Mouse (Mus musculus) limb, embryonic 15.5 days (tissue): Measurements from ENCODE around the gene Habp4. TPM values are rescaled to one million over a fixed set of nuclear protein-coding genes. Genes with fewer than 3 reads are reported as not detected.

ENCODE experiments used
- ATAC-seq: fragments of 200-750 bp; cut with Nextera tagmentation; 2 replicates; pipeline ENCODE4 v1.8.0; 2017; ENCODE audit warnings: low read depth, moderate TSS enrichment; ENCODE audit not compliant: insufficient number of reproducible peaks, low FRiP score, low TSS enrichment
- H3K27ac ChIP-seq: fragments of 300-500 bp; sonication (generic); 2 replicates; pipeline ENCODE4 v1.5.1; 2015; ENCODE audit warnings: moderate library complexity, mild to moderate bottlenecking, inconsistent platforms
- H3K27me3 ChIP-seq: fragments of 300-500 bp; sonication (generic); 2 replicates; pipeline ENCODE4 v1.6.1; 2015; ENCODE audit warnings: inconsistent platforms
- H3K36me3 ChIP-seq: fragments of 300-500 bp; sonication (generic); 2 replicates; pipeline ENCODE4 v1.6.1; 2015; ENCODE audit warnings: inconsistent platforms
- H3K4me1 ChIP-seq: fragments of 300-500 bp; sonication (generic); 2 replicates; pipeline ENCODE4 v1.6.1; 2015; ENCODE audit warnings: inconsistent platforms
- H3K4me2 ChIP-seq: fragments of 300-500 bp; sonication (generic); 2 replicates; pipeline ENCODE4 v1.6.1; 2015; ENCODE audit warnings: mild to moderate bottlenecking, inconsistent platforms
- H3K4me3 ChIP-seq: fragments of 300-500 bp; sonication (generic); 2 replicates; pipeline ENCODE4 v1.5.1; 2015; ENCODE audit warnings: mild to moderate bottlenecking, inconsistent platforms
- H3K9ac ChIP-seq: fragments of 300-500 bp; sonication (generic); 2 replicates; pipeline ENCODE4 v1.6.1; 2015; ENCODE audit warnings: inconsistent platforms
- H3K9me3 ChIP-seq: fragments of 300-500 bp; sonication (generic); 2 replicates; pipeline ENCODE4 v1.6.1; 2016; ENCODE audit warnings: inconsistent platforms
- WGBS: fragments of 180-500 bp; shearing (Covaris S2); methylation state at CpG from one replicate; pipeline ENCODE4 v1.1.7; 2015; 5-methylcytosine and 5-hydroxymethylcytosine counted together
- polyA plus RNA-seq: library from polyadenylated mRNA; unstranded; fragments of >200 nt; fragmentation: Nextera tagmentation; extraction: Ambion mirVana; gene quantifications from 2 replicates; pipeline ENCODE4 v1.2.1, GENCODE M21; 2015

Gene Habp4
- polyA plus RNA-seq, 1 experiment from 2014 or later = 21.5 TPM

DNA sequence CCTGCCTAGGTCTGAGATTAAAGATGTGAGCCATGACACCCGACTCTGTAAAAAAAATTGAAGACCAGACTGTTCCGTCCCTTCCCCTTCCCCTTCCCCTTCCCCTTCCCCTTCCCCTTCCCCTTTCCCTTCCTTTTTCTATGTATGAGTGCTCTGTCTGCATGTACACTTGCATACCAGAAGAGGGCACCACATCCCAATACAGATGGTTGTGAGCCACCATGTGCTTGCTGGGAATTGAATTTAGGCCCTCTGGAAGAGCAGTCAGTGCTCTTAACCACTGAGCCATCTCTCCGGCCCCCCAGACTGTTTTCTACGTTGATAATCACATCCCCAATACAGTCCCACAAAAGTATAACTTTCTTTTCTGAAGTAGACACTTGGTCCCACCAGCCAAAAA is 18.7 kb downstream of the Habp4 start:
- Histone ChIP-seq H3K4me1 (no peaks in the 10 kb centered on the region), H3K27ac (no peak overlapping the region), H3K27me3 (no peaks in the 10 kb centered on the region), H3K36me3 (peaks cover 62% of the 10 kb centered on the region), H3K9me3 (no peaks in the 10 kb centered on the region), H3K4me3 (no peak overlapping the region), H3K9ac (no peak overlapping the region), H3K4me2 (no peak overlapping the region)
- 85% methylated on average over 4 of the region's 4 CpGs for WGBS
- ATAC-seq = no peak

DNA sequence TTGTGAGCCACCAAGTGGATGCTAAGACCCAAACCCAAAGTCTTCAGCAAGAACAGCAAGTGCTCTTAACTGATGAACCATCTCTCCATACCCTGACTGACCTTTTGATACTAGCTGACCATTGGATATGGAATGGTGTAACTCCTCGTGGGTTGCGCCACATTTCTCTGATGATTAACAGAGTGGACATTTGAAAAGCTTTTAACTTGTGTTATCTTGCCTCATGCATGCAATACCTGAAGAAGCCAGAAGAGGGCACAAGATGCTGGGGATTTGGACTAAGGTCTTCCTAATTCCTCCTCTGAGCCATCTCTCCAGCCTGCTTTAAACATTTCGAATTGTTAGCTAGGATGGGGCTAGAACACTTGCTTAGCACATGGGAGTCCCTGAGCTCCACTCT is 19.3 kb downstream of the Habp4 start:
- peaks cover 64% of the 10 kb centered on the region for H3K36me3 ChIP-seq

DNA sequence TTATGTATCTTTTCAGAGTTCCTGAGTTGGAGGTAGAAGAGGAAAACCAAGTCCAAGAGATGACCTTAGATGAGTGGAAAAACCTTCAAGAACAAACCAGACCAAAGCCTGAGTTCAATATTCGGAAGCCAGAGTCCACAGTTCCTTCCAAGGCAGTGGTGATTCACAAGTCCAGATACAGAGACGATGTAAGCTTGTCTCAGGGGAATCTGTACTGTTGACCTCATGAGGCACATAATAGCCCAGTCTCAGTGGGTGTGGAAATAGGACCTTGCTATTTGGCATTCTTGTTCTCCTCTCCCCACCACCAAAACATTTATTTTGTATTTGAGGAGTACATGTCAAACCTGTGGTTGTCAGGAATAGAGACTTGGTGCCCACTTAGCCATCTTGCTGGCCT is 20.5 kb downstream of the Habp4 start:
- ATAC-seq = no peak

More for the DNA sequence above, 19.3 kb downstream of the Habp4 start:
- Histone ChIP-seq H3K9me3 (no peaks in the 10 kb centered on the region), H3K4me3 (no peak overlapping the region), H3K27me3 (no peaks in the 10 kb centered on the region), H3K4me2 (no peak overlapping the region), H3K27ac (no peak overlapping the region), H3K4me1 (no peaks in the 10 kb centered on the region), H3K9ac (no peak overlapping the region)
- ATAC-seq = no peak
- WGBS = 92% methylated on average over 3 of the region's 3 CpGs

DNA sequence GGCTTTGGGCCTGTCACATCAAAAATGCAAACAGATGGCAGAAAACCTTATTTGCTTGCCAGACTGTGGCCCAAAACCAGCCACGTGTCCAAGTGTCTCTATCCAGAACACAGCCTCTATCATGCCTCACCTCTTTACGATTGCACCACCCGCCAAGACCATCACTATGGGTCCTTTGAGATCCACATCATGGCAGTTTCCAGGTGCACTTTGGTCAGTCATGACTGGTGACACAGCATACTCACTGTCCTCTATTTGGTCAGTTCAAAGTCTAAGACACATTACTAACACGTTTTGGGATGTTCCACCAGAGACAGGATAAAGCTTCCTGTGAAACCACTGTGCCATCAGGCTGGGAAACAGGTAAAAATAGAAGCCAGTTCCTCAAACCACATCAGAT is 22.0 kb downstream of the Habp4 start:
- Histone ChIP-seq H3K27ac (no peak overlapping the region), H3K9ac (no peak overlapping the region), H3K36me3 (peaks cover 42% of the 10 kb centered on the region), H3K4me2 (no peak overlapping the region), H3K4me1 (no peaks in the 10 kb centered on the region), H3K4me3 (no peak overlapping the region), H3K9me3 (no peaks in the 10 kb centered on the region), H3K27me3 (no peaks in the 10 kb centered on the region)
- ATAC-seq = no peak
- 78% methylated on average over 4 of the region's 4 CpGs for WGBS

More for the DNA sequence above, 20.5 kb downstream of the Habp4 start:
- Histone ChIP-seq H3K4me2 (no peak overlapping the region), H3K36me3 (peaks cover 56% of the 10 kb centered on the region), H3K27ac (no peak overlapping the region), H3K9ac (no peak overlapping the region), H3K4me1 (no peaks in the 10 kb centered on the region), H3K4me3 (no peak overlapping the region), H3K9me3 (no peaks in the 10 kb centered on the region), H3K27me3 (no peaks in the 10 kb centered on the region)
- 79% methylated on average over 2 of the region's 2 CpGs for WGBS

DNA sequence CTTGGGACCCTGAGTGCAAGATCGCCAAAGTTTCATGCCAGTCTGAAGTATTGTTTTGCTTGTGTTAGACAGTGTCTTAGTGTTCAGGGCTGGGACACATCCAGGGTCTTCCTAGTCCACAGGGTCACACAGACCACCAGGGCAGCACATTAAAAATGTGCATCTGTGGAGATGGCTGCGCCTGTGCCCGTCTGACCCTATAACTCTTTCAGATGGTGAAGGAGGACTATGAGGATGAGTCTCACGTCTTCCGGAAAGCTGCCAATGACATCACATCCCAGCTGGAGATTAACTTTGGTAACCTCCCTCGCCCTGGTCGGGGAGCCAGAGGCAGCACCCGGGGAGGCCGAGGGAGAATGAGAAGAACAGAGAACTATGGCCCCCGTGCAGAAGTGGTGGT is 22.7 kb downstream of the Habp4 start:
- WGBS = 79% methylated on average over 10 of the region's 10 CpGs
- ATAC-seq = no peak
- Histone ChIP-seq H3K4me3 (no peak overlapping the region), H3K9ac (no peak overlapping the region), H3K9me3 (no peaks in the 10 kb centered on the region), H3K27ac (no peak overlapping the region), H3K36me3 (peaks cover 42% of the 10 kb centered on the region), H3K4me1 (no peaks in the 10 kb centered on the region), H3K4me2 (no peak overlapping the region), H3K27me3 (no peaks in the 10 kb centered on the region)

DNA sequence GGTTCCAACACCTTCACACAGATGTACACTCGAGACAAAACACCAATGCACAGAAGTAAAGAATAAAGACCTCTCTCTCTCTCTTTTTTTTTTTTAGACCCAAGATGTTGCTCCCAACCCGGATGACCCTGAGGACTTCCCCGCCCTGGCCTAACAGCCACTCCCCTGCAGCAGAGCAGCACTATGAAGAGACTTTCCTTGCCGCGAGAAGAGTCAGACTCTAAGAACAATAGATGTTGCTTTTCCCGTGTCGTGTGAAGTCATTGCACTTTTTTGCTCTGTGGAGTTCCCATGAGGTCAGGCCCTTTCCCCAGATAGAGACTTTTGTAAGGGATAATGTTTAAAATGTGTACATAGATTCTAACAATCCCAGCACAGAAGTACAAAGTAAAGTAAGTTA is 23.6 kb downstream of the Habp4 start:
- Histone ChIP-seq H3K9me3 (no peaks in the 10 kb centered on the region), H3K4me3 (no peak overlapping the region), H3K4me2 (no peak overlapping the region), H3K36me3 (peaks cover 38% of the 10 kb centered on the region), H3K27me3 (no peaks in the 10 kb centered on the region), H3K9ac (no peak overlapping the region), H3K4me1 (no peaks in the 10 kb centered on the region), H3K27ac (no peak overlapping the region)
- WGBS = 87% methylated on average over 7 of the region's 7 CpGs
- ATAC-seq = no peak

DNA sequence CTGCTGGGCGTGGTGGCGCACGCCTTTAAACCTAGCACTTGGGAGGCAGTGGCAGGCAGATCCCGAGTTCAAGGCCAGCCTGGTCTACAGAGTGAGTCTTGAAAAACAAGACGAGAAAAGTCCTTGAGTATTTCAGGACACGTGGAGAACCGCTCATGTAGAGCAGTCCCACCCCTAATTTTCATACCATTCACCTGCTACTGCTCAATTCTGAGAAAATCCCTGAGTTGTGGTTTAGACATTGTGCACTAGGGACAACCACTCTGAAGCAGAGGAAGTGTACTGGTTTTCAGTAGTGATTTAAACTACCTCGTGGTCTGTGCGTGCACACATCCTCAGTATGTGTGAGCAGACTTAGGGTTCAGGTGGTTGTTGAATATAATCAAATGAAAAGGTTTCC is 24.0 kb downstream of the Habp4 start:
- Histone ChIP-seq H3K27me3 (no peaks in the 10 kb centered on the region), H3K4me1 (no peaks in the 10 kb centered on the region), H3K9me3 (no peaks in the 10 kb centered on the region), H3K4me3 (no peak overlapping the region), H3K36me3 (peaks cover 38% of the 10 kb centered on the region), H3K9ac (no peak overlapping the region), H3K4me2 (no peak overlapping the region), H3K27ac (no peak overlapping the region)
- 91% methylated on average over 9 of the region's 9 CpGs for WGBS
- ATAC-seq = no peak

DNA sequence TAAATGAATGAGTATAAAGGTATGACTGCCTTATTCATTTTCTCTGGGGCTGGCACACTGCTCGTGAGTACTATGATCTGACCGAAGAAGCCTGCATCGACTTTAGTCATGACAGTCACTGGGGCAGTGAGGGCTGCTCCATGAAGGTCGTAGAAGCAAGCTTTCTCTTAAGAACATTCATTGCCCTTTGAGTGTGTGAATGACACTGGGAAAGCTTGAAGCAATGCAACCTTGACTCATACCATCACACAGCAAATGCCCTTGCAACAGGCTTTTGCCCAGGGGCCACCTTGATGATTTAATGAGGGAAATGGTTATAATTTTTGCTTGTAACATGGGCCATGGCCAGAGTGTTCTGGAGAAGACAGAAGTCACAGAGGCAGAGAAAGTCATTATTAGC is 24.9 kb downstream of the Habp4 start:
- H3K27me3 ChIP-seq = no peaks in the 10 kb centered on the region
- H3K27ac ChIP-seq = no peak overlapping the region
- no peak overlapping the region for H3K4me2 ChIP-seq
- no peaks in the 10 kb centered on the region for H3K4me1 ChIP-seq
- WGBS = 88% methylated on average over 4 of the region's 4 CpGs
- no peak overlapping the region for H3K9ac ChIP-seq
- no peaks in the 10 kb centered on the region for H3K9me3 ChIP-seq
- H3K4me3 ChIP-seq = no peak overlapping the region
- no peak for ATAC-seq
- peaks cover 38% of the 10 kb centered on the region for H3K36me3 ChIP-seq

DNA sequence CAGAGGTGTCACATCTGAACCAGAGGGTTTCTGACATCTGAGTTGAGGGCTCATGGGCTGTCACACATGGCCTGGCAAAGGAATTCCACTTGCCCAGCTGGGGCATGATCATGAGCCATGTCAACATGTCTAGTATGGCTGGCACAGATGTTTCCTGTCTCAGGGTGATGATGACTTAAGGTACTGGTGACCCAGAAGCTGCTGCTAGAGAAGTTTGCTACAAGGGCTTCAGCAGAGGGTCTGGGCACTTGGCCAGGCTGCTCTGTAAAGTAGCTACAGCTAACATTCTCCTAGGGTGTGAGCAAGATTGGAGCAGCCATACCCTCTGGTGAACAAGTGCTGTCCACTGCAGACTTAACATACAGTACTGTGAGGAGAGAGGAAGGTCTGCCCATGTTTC is 25.4 kb downstream of the Habp4 start:
- no peaks in the 10 kb centered on the region for H3K4me1 ChIP-seq
- no peaks in the 10 kb centered on the region for H3K27me3 ChIP-seq
- peaks cover 35% of the 10 kb centered on the region for H3K36me3 ChIP-seq
- H3K4me2 ChIP-seq = no peak overlapping the region
- H3K4me3 ChIP-seq = no peak overlapping the region
- no peaks in the 10 kb centered on the region for H3K9me3 ChIP-seq
- ATAC-seq = no peak
- H3K27ac ChIP-seq = no peak overlapping the region
- H3K9ac ChIP-seq = no peak overlapping the region

DNA sequence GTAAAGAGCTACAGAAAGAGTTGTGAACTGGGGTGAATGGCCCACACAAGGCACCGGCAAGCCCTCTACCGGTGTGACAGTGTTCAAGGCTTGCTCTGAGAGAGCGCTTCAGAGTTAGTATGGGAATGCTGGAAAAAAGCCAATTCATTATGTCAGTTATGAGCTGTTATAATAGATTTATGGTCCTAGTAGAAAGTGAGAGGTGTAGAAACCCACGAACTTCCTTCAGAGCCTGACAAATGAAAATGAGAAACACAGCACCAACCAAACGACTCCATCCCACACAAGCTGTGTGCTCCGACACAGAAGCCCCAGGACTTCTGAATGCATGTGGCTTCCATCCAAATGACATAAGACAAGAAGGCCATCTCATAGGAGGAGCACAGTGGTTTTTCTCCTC is 36.3 kb downstream of the Habp4 start:
- ATAC-seq = no peak
- Histone ChIP-seq H3K27me3 (no peaks in the 10 kb centered on the region), H3K9me3 (no peaks in the 10 kb centered on the region), H3K4me3 (no peak overlapping the region), H3K27ac (no peak overlapping the region), H3K9ac (no peak overlapping the region), H3K36me3 (peaks cover 10% of the 10 kb centered on the region; the same call in 1 of the 2 replicates), H3K4me1 (no peaks in the 10 kb centered on the region), H3K4me2 (no peak overlapping the region)
- WGBS = 48% methylated on average over 6 of the region's 6 CpGs

DNA sequence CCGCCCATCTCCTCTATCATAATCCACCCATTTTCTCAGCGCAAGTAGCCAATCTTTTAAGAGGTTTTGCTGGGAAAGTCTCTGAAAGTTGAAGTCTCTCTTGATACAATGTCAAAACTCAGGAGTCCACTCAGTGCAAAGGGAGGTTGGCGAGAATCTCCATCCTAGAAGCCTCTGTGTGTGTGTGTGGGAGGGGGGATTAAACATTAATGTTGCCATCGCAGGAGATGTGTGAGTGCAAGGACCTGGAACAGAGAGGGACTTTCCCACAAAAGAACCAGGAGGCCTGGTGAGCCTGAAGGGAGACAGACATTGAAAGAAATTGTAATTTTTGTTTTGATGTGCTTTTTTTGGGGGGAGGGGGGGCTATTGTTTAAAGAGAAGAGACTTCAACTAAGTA is 36.7 kb downstream of the Habp4 start:
- H3K4me1 ChIP-seq = no peaks in the 10 kb centered on the region
- H3K27ac ChIP-seq = no peak overlapping the region
- ATAC-seq = no peak
- H3K36me3 ChIP-seq = peaks cover 10% of the 10 kb centered on the region; the same call in 1 of the 2 replicates
- 88% methylated on average over 4 of the region's 4 CpGs for WGBS
- no peak overlapping the region for H3K4me3 ChIP-seq
- no peak overlapping the region for H3K9ac ChIP-seq
- H3K4me2 ChIP-seq = no peak overlapping the region
- H3K9me3 ChIP-seq = no peaks in the 10 kb centered on the region
- no peaks in the 10 kb centered on the region for H3K27me3 ChIP-seq

DNA sequence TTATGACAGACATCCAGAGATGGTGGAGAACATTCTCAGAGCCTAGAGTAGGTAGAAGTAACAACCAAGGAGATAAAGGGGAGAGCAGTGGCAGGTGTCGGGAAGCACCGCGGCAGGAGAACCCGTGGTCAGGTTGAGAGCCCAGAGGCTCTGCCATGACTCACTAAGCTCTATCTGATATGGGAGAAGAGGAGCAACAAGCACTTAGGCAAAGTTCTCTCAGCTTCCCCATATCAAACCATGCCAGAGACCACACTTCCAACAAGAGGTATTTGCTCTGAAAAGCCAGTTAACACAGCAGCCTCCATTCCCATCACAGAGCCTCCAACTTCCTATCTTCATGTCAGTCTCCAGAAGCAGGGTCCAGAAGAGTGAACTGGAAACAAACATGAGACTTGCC is 39.3 kb downstream of the Habp4 start:
- H3K9me3 ChIP-seq = no peaks in the 10 kb centered on the region
- H3K36me3 ChIP-seq = peaks cover 12% of the 10 kb centered on the region; the same call in 1 of the 2 replicates
- 0 out of 2 replicates have a peak, but pooled peaks cover 2% of the 10 kb centered on the region for H3K4me1 ChIP-seq
- no peak overlapping the region for H3K27ac ChIP-seq
- H3K9ac ChIP-seq = no peak overlapping the region
- no peak for ATAC-seq
- 91% methylated on average over 4 of the region's 4 CpGs for WGBS
- no peak overlapping the region for H3K4me2 ChIP-seq
- no peaks in the 10 kb centered on the region for H3K27me3 ChIP-seq
- no peak overlapping the region for H3K4me3 ChIP-seq

DNA sequence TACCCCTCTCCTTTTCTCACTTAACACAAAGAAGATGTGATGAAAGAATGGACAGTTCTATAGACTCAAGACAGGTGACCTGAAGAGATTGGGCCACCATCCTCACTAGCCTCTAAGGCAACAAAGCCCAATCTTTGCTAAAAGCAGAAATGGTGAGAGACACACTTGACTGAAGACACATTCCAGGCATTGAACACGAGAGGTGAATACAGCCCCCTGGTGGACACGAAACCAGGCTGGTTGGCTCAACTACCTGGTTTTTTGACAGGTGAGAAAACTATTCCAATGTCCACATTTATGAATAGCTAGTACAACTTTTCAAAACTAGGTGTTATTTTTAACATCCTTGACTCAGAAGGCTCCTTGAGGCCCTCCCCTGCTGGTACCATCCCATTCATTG is 43.1 kb downstream of the Habp4 start:
- H3K27ac ChIP-seq = no peak overlapping the region
- H3K9ac ChIP-seq = no peak overlapping the region
- no peaks in the 10 kb centered on the region for H3K9me3 ChIP-seq
- no peaks in the 10 kb centered on the region for H3K27me3 ChIP-seq
- H3K4me2 ChIP-seq = no peak overlapping the region
- 0 out of 2 replicates have a peak, but pooled peaks cover 2% of the 10 kb centered on the region for H3K4me1 ChIP-seq
- no peak for ATAC-seq
- H3K4me3 ChIP-seq = no peak overlapping the region
- peaks cover 12% of the 10 kb centered on the region; the same call in 1 of the 2 replicates for H3K36me3 ChIP-seq
- WGBS = 65% methylated on average over 2 of the region's 2 CpGs
